Mouse (Mus musculus) midbrain, embryonic 15.5 days (tissue): ENCODE results near the gene Sez6. TPM values are rescaled to one million over a fixed set of nuclear protein-coding genes. Genes with fewer than 3 reads are reported as not detected.

ENCODE experiments used
- ATAC-seq: fragments of 200-750 bp; cut with Nextera tagmentation; replicated peaks from 2 replicates; pipeline ENCODE4 v1.8.0; 2017; ENCODE audit warnings: moderate TSS enrichment
- H3K27ac ChIP-seq: fragments of 300-500 bp; sonication (generic); 2 replicates; pipeline ENCODE4 v1.5.1; 2015; ENCODE audit warnings: mild to moderate bottlenecking, inconsistent platforms
- H3K27me3 ChIP-seq: fragments of 300-500 bp; sonication (generic); replicated peaks from 2 replicates; pipeline ENCODE4 v1.6.1; 2015; ENCODE audit warnings: inconsistent platforms
- H3K36me3 ChIP-seq: fragments of 300-500 bp; sonication (generic); replicated peaks from 2 replicates; pipeline ENCODE4 v1.6.1; 2015; ENCODE audit warnings: inconsistent platforms
- H3K4me1 ChIP-seq: fragments of 300-500 bp; sonication (generic); 2 replicates; pipeline ENCODE4 v1.6.1; 2015; ENCODE audit warnings: inconsistent platforms
- H3K4me2 ChIP-seq: fragments of 300-500 bp; sonication (generic); 2 replicates; pipeline ENCODE4 v1.6.1; 2015; ENCODE audit warnings: inconsistent platforms, mild to moderate bottlenecking, moderate library complexity
- H3K4me3 ChIP-seq: fragments of 300-500 bp; sonication (generic); 2 replicates; pipeline ENCODE4 v1.5.1; 2015; ENCODE audit warnings: mild to moderate bottlenecking, inconsistent platforms
- H3K9ac ChIP-seq: fragments of 300-500 bp; sonication (generic); 2 replicates; pipeline ENCODE4 v1.6.1; 2015; ENCODE audit warnings: mild to moderate bottlenecking, inconsistent platforms
- H3K9me3 ChIP-seq: fragments of 300-500 bp; sonication (generic); 2 replicates; pipeline ENCODE4 v1.6.1; 2016; ENCODE audit warnings: inconsistent platforms
- WGBS: fragments of 180-500 bp; shearing (Covaris S2); methylation state at CpG from one replicate; pipeline ENCODE4 v1.1.7; 2015; ENCODE audit warnings: mixed read lengths; 5-methylcytosine and 5-hydroxymethylcytosine counted together
- polyA plus RNA-seq: library from polyadenylated mRNA; unstranded; fragments of >200 nt; fragmentation: Nextera tagmentation; extraction: Ambion mirVana; gene quantifications from 2 replicates; pipeline ENCODE4 v1.2.1, GENCODE M21; 2015

Sez6 gene
- polyA plus RNA-seq, result 159 and 162 TPM in 2 replicates

DNA sequence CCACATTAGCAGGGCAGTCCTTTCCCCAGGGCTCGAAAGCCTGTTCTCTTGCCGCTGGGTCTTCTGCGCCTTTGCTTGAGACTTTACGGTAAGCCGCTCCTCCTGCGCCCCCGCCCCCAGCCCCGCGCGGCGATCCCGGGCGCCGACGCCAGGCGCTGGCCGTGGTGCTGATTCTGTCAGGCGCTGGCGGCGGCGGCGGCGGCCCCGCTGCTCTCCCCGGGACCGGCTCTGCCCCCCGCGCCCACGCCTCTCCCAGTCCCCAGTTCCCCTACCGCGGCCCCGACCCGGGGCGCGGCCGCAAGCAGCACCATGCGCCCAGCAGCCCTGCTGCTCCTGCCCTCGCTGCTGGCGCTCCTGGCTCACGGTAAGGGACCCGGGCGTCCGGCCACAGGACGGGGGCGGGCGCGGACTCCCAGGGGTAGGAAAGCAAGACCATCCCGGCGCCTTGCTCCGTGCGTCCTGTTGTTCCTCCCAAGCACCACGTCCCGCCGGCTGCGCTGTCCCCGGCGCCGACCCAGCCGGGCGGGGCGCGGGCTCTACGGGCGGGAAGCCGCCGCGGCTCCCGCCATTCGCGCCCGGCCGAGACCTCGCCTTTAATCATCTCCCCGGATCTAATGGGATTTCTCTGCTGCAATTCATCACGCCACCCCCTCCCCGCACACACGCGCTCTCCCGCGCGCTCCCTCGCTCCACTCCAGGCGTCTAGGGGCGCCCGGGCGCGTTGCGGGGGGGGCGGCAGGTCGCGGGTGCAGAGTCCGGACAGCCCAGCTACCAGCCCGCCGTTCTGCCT is at the start of gene Sez6:
Sez6 (plus strand) TSS at position 50 of the 790 bp plus-strand sequence.
- under 1% methylated on average over 68 of the region's 94 CpGs for WGBS
- Histone ChIP-seq H3K27ac (peak within 1 kb of the TSS; percentile 86), H3K9ac (peak within 1 kb of the TSS; percentile 73), H3K4me2 (peak within 1 kb of the TSS; percentile 76), H3K27me3 (no peaks in the 10 kb centered on the region), H3K4me3 (peak within 1 kb of the TSS; percentile 70), H3K4me1 (peaks cover 68% of the 10 kb centered on the region), H3K36me3 (no peaks in the 10 kb centered on the region), H3K9me3 (no peaks in the 10 kb centered on the region)
- ATAC-seq, result peak; percentile 73

DNA sequence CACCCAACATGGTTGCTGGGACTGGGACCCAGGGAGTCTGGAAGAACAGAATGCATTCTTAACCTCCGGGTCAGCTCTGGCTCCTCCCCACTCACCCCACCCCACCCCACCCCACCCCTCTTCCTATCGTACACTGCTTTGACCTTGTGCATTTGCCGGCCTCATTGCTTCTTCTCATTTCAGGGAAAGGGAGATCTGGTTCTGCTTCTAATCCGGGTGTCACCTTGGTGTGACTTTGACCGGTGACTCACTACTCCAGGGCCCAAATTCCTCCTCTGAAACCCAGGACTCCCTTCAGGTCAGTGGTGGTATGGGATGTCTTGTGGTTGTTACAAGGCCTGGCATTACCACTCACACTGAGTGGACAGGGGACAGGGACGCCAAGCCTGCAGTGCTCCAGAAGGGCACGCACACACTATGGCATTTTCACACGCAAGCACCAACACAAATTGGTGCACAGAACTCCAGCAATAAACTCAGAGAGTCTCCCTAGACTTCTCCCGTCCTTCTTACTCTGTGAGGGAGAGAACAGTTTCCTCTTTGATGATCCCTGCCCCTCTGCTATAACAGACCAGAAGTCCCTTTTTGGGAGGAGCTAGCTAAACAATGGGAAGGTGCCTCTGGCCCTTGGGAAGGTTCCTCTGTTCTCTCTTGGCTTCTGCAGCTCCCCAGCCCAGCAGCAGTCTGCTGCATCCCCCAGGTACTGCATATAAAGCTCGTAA is 45.9 kb upstream of the Sez6 start:
- ATAC-seq, result peak; percentile 8; the same call in 1 of the 2 replicates
- H3K4me1 ChIP-seq, result peaks cover 40% of the 10 kb centered on the region

DNA sequence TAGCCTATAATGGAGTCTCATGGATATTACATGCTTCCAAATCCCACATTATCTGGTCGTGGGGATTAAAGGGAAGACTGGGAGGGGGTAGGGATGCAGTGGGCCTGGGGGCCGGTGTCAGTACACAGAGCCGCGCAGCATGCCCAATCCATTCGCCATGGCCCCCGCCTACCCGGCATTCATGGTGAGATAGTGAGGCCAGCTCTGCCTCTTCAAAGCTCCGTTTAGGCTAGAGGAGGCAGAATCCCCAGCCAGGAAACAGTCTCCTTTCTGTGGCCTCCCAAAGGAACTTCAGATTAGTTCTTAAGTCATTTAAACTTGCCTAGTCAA is 45.4 kb upstream of the Sez6 start:
- peak overlapping the region; percentile 58; the same call in 1 of the 2 replicates for H3K27ac ChIP-seq
- peaks cover 40% of the 10 kb centered on the region for H3K4me1 ChIP-seq
- H3K36me3 ChIP-seq, result no peaks in the 10 kb centered on the region
- no peak overlapping the region for H3K9ac ChIP-seq
- peak; percentile 83 for ATAC-seq
- H3K9me3 ChIP-seq, result no peaks in the 10 kb centered on the region
- no peak overlapping the region for H3K4me2 ChIP-seq
- WGBS, result 19% methylated on average over 8 of the region's 8 CpGs
- H3K27me3 ChIP-seq, result 0 out of 2 replicates have a peak, but pooled peaks cover 7% of the 10 kb centered on the region
- H3K4me3 ChIP-seq, result no peak overlapping the region

More for the DNA sequence above, 45.9 kb upstream of the Sez6 start:
- Histone ChIP-seq H3K27me3 (0 out of 2 replicates have a peak, but pooled peaks cover 7% of the 10 kb centered on the region), H3K9me3 (no peaks in the 10 kb centered on the region), H3K4me2 (no peak overlapping the region), H3K27ac (peak overlapping the region; percentile 58; the same call in 1 of the 2 replicates), H3K36me3 (no peaks in the 10 kb centered on the region), H3K9ac (no peak overlapping the region), H3K4me3 (no peak overlapping the region)
- WGBS, result 33% methylated on average over 10 of the region's 10 CpGs

DNA sequence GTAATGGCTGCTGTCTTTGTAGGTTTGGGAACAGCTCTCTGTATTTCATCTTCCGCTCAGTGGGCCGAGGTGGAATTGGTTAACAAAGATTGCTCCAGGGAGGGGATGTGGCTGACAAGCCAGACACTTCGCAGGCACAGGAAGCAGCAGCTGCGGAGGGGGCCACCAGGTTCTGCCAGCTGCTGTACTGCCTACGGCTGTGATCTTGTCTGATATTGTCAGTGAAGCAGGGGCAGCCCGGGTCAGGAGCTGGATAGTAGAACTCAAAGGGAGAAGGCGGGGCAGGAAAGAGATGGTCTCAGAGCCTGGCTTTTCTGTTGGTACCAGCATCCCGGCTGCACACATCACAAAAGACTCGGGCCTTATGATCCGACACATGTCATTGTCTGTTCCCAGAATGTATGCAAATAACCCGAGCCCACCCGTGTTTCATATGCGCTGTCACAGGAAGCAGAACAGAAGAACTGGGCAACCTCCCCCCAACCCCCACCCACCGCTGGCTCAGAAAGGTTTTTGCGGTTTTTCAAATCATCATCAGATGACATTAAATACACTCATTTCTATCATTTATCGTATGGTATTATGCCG is 43.1 kb upstream of the Sez6 start:
- peak overlapping the region; percentile 76 for H3K27ac ChIP-seq
- peak; percentile 73 for ATAC-seq
- H3K9me3 ChIP-seq, result no peaks in the 10 kb centered on the region
- 0 out of 2 replicates have a peak overlapping the region, but pooled peaks have one; percentile 0 for H3K4me2 ChIP-seq
- peaks cover 53% of the 10 kb centered on the region for H3K4me1 ChIP-seq
- 0 out of 2 replicates have a peak, but pooled peaks cover 6% of the 10 kb centered on the region for H3K27me3 ChIP-seq
- no peak overlapping the region for H3K9ac ChIP-seq
- 14% methylated on average over 17 of the region's 17 CpGs for WGBS
- H3K4me3 ChIP-seq, result no peak overlapping the region
- no peaks in the 10 kb centered on the region for H3K36me3 ChIP-seq

DNA sequence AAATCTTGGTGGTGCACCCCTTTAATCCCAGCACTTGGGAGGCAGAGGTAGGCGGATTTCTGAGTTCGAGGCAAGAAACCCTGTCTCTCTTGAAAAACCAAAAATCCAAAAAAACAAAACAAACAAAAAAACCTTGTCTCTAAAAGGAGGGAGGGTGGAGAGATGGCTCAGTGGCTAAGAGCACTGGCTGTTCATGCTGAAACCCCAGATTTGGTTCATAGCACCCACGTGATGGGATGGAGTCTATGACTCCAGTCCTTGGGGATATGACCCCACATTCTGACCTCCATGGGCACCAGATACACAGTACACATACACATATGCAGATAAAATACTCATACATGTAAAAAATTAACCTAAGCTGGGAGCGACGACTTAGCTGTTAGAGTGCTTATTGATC is 41.8 kb upstream of the Sez6 start:
- no peak for ATAC-seq
- peaks cover 67% of the 10 kb centered on the region for H3K4me1 ChIP-seq
- H3K9ac ChIP-seq, result no peak overlapping the region
- no peak overlapping the region for H3K27ac ChIP-seq
- no peaks in the 10 kb centered on the region for H3K27me3 ChIP-seq
- no peaks in the 10 kb centered on the region for H3K36me3 ChIP-seq
- H3K4me2 ChIP-seq, result no peak overlapping the region
- WGBS, result 90% methylated on average over 5 of the region's 5 CpGs
- no peaks in the 10 kb centered on the region for H3K9me3 ChIP-seq
- no peak overlapping the region for H3K4me3 ChIP-seq

DNA sequence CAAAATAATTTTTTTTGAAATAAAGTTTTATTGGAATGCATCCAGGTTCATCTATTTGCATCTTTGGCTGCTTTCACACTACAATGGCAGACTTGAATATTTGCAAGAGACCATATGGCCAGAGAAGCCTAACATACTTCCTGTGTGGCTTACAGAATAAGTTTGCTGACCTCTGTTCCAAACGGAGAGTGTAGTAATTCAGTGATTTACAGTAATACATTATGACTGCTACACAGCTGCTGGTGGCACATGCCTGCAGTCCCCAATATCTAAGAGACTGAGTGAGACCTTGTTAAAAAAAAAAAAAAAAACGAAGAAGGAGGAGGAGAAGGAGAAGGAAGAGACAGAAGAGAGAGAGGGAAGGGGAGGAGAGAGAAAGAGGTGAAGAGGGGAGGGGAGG is 41.1 kb upstream of the Sez6 start:
- Histone ChIP-seq H3K4me1 (peaks cover 67% of the 10 kb centered on the region), H3K36me3 (no peaks in the 10 kb centered on the region), H3K27me3 (no peaks in the 10 kb centered on the region), H3K4me2 (no peak overlapping the region), H3K27ac (no peak overlapping the region), H3K9me3 (no peaks in the 10 kb centered on the region), H3K9ac (no peak overlapping the region), H3K4me3 (no peak overlapping the region)
- WGBS, result 45% methylated on average over 1 of the region's 2 CpGs
- ATAC-seq, result no peak

DNA sequence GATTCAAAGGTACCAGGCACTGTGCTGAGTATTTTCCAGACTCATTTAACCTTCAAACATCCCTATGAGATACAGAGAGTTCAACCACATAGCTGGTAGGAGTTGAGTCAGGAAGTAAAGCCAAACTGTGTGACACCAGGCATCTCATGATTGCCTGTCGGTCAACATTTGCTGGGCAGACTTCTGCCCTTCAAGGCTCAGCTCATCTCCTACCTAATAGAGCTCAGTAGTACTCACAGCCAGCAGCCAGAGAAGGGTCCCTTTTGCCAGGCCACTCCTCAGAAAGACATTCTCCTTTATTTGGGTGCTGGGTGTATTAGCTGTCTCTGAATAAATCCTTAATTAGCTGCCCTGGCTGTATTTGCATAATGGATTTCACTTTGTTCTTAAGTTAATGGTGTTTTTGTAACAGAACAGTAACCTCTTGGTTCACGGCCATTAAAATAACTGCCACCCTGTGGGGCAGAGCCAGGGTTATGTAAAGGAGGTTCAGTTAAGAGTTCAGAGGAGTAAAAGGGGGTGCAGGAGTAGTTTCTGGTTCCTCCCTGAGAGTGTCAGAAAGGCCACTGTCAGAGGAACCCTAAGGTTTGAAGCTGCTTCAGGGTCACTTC is 39.8 kb upstream of the Sez6 start:
- Histone ChIP-seq H3K36me3 (no peaks in the 10 kb centered on the region), H3K9ac (no peak overlapping the region), H3K4me3 (no peak overlapping the region), H3K9me3 (no peaks in the 10 kb centered on the region), H3K4me1 (peaks cover 65% of the 10 kb centered on the region), H3K4me2 (no peak overlapping the region), H3K27me3 (no peaks in the 10 kb centered on the region), H3K27ac (no peak overlapping the region)
- no peak for ATAC-seq
- 58% methylated on average over 2 of the region's 2 CpGs for WGBS

DNA sequence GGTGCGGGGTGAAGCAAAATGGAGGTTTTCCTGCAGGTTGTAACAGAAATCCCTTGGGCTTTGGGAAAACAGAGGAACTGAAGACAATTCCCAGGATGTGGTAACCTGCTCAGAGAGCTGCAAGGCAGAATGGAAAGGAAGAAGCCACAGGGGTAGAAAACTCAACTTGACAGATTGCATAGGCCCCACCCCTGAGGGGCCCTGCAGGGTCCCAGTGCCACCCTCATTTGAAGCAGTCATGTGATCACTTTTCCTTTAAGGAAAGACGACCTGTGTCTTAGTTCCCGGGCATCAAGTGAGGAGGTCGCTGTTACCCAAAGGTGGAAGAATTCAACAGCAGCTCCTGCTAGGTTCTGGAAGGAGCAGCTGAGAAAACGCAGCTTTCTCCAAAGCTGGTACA is 37.7 kb upstream of the Sez6 start:
- 7% methylated on average over 5 of the region's 5 CpGs for WGBS
- H3K27me3 ChIP-seq, result no peaks in the 10 kb centered on the region
- H3K4me1 ChIP-seq, result peaks cover 65% of the 10 kb centered on the region
- peak overlapping the region; percentile 88 for H3K27ac ChIP-seq
- no peaks in the 10 kb centered on the region for H3K36me3 ChIP-seq
- ATAC-seq, result no peak
- peak overlapping the region; percentile 19 for H3K4me2 ChIP-seq
- no peak overlapping the region for H3K9ac ChIP-seq
- H3K4me3 ChIP-seq, result no peak overlapping the region
- H3K9me3 ChIP-seq, result no peaks in the 10 kb centered on the region

DNA sequence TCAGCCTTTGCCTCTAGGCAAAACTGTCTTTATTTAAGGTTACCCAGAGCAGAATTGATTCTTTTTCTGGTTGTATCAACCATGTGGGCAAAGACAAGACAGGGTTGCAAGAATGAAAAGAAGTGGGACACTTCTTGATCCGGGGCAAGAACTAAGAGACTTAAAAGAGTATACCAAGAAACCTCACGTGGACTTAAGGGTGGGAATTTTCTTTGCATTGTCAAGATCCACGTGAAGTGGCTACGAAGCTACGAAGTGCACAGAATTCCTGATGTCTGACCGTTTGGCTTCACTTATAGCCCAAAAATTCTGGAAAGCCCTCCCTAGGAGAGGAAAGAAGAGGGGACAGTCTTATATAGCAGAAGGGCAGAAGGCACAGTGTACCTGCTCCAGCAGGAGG is 37.3 kb upstream of the Sez6 start:
- Histone ChIP-seq H3K27me3 (no peaks in the 10 kb centered on the region), H3K27ac (peak overlapping the region; percentile 88), H3K4me2 (peak overlapping the region; percentile 19), H3K9ac (no peak overlapping the region; the same call in 1 of the 2 replicates), H3K4me3 (no peak overlapping the region), H3K9me3 (no peaks in the 10 kb centered on the region), H3K36me3 (no peaks in the 10 kb centered on the region), H3K4me1 (peaks cover 65% of the 10 kb centered on the region)
- WGBS, result 15% methylated on average over 6 of the region's 6 CpGs
- ATAC-seq, result no peak; the same call in 1 of the 2 replicates

DNA sequence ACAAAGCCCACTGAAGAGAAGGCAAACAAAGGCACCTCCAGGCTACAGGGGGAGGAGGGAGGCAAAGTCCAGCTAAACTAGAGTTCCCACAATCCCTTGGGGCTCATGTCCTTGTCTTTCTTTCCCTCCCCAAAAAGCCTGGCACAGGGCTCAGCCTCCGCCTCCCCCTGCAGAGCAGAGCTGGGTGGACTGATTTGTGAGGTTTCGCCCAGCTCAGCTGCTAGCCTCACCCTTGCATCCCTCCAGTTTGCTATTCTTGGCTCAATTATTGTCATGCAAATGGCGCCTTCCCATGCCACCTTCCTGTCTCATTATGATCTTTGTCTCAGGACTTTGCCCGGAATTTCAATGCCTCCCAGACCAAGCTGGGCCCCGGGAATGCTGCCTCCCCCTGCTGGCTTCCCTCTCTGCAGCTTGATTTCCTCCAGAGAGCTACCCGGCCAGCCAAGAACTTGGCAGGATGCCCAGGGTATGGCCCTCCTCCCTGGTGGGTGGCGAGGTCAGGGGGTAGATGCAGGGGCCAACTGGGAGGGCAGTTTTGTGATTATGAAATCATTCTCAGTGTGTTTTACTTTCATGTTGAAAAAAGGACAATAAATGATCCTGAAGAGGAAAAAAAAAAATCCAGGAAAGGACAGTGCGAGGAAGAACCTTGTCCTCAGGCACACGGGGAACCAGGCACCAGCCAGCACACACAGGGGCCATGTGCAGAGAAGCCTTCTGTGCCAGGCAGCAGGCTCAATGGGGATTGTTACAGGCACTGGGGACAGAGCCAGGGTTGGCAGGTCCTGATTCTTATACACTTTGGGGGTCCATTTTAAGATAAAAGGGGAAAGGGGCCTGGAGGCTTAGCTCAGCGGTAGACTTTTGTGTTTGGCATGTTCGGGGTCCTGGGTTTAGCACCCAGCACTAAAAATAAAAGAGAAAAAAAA is 36.5 kb upstream of the Sez6 start, which contains the start of gene Pipox:
Pipox (minus strand) TSS at position 310 of the 932 bp plus-strand sequence.
- peaks cover 72% of the 10 kb centered on the region for H3K4me1 ChIP-seq
- H3K36me3 ChIP-seq, result no peaks in the 10 kb centered on the region
- H3K4me2 ChIP-seq, result peak within 1 kb of the TSS; percentile 19
- no peak within 1 kb of the TSS for H3K4me3 ChIP-seq
- peak within 1 kb of the TSS; percentile 88 for H3K27ac ChIP-seq
- H3K9me3 ChIP-seq, result no peaks in the 10 kb centered on the region
- H3K27me3 ChIP-seq, result no peaks in the 10 kb centered on the region
- H3K9ac ChIP-seq, result no peak within 1 kb of the TSS; the same call in 1 of the 2 replicates
- ATAC-seq, result peak; percentile 78
- 6% methylated on average over 11 of the region's 11 CpGs for WGBS

DNA sequence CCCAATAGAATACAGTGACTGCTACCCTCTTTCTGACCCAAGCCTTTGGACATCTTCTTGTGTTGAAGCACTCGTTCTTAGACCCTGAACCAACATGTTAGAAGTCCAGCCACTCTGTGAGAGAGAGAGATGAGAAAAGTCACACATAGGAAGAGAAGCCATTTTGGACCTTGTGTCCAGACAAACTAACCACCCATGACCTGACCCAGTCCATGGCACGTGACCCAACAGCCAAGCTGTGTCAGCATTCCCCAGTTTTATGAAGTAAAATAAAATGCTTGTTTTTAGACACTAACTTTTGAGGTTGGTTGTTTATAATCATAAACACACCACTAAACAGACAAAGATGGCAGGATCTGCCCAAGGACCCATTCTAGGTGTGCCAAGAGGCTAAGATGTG is 35.6 kb upstream of the Sez6 start:
- Histone ChIP-seq H3K9me3 (no peaks in the 10 kb centered on the region), H3K4me2 (no peak overlapping the region), H3K27ac (peak overlapping the region; percentile 88), H3K36me3 (no peaks in the 10 kb centered on the region), H3K9ac (no peak overlapping the region), H3K27me3 (no peaks in the 10 kb centered on the region), H3K4me1 (peaks cover 73% of the 10 kb centered on the region), H3K4me3 (no peak overlapping the region)
- no peak for ATAC-seq
- WGBS, result 62% methylated on average over 2 of the region's 2 CpGs
